Mouse (Mus musculus) T-helper 17 cell (primary cell): ENCODE data around the gene Gpr63.

Source experiments
- in situ Hi-C, 2 experiments: fragments of 300-600 bp; cut with MboI, MseI; formaldehyde crosslinking; loops; 1 replicate in 1 of 2; 2 replicates in 1 of 2; pipeline ENCODE4 v1.15.1; 2025; ENCODE audit warnings: high pct_unique_total_duplicates in 2 of 2

Gene Gpr63

DNA sequence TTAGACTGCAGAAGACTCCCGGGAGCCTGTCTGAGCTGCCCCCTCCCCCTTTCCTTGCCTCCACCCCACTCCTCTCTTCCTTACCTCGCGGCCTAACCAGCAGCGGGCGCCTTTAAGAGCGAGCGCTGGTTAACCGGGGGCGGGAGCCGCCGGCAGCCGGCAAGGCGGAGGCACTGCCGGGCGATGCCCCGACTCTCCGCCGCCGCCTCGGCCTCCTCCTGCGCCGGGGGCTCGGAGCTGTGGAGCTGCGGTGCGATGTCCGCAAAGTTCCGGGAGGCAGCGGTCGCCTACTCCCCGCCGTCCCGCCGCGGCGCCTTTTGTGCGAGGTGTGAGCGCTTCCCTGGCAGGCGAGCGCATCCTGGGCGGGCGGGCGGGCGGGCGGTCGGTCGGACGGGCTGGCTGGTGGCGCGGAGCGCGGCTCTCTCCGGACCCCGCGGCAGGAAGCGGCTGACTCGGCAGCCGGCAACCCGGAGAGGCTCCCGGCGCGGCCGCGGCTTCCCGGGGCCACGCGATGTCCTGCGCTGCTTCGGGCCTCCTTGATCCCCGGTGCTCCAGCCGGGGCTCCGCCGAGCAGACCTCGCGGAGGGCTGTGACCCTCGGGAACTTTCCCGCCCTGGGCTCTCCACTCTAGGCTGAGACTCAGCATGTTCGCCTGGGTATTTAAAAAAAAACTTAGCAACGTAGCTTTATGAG, at the start of gene Gpr63:
TSS of gene Gpr63 (plus strand) at position 109 of the 693 bp plus-strand sequence.
- in situ Hi-C loops: loop anchor here in 1 of 2 experiments (25.0 kb wide), 1 partner anchor 1504 kb away; no protein-coding TSS in a partner anchor

DNA sequence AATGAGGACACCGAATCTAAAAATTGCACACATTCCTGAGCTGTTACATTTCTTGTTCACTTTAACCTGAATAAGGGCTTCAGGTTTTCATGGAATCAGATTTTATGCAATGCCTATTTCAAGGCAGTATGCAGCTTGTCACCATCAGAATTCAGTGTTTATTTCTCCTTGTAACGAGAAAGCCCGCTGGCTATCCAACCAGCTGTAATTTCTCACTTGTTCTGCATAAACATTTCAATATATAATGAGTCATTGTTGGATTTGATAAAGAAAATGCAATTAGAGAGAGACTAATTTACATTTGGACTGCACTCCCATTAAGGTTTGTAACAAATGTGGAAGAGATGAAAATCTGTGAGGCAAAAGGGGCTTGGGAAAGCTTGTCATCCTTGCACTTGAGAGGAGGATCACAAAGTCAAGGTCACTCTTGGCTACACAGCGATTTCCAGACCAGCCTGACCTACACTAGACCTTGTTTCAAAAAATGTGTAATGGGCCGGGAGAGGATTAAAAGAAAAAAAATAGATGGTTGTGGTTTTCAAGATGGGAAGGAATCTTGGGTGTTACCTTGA, 46.1 kb upstream of the Gpr63 start:
- in situ Hi-C loops: loop anchor here in 1 of 2 experiments (25.0 kb wide), 1 partner anchor 367 kb away; the partner anchor contains the start of gene Ufl1

DNA sequence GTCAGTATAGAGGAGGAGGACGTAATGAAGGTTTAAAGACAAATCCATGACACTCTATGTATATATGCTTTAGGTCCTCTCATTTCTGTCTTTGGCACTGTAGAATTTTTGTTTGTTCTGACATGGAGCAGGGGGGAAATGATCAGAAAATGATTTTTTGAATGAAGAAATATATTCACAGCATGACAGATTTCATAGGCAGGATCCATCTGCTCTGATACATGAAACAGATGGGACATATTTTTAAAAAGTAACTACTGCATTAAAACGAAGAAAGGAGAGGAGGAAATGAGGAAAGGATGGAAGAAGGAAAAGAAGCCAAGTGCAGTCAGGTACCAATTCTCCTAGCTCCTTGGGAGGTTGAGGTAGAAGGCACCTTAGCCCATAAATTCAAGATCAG, 41.5 kb upstream of the Gpr63 start:
- in situ Hi-C loops: loop anchor here in 1 of 2 experiments (25.0 kb wide), 1 partner anchor 363 kb away; the partner anchor contains the start of gene Ufl1

DNA sequence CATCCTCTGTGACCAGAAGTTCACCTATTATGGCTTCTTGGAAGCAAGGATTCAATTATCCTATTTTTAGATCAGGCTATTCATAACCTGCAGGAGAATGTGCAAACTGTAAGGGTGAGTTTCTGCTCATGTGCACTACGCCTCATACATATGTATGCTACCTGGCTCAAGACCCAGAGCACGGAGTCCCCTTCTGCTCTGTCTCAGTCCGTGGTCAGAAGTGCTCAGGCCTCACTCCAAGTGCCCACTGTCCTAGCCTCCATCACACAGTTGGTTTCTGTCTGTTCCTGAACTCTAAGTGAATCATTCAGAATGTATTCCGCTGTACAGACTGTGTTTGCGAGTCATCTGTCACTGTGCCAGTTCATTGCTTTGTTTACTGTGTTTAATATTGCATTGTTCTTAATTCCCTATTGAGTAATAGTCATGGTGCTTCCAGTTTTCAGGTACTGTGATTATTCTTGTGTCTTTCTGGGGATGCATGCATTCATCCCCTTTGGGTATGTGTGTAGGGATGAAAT, 37.9 kb upstream of the Gpr63 start:
- in situ Hi-C loops: no loop called here

DNA sequence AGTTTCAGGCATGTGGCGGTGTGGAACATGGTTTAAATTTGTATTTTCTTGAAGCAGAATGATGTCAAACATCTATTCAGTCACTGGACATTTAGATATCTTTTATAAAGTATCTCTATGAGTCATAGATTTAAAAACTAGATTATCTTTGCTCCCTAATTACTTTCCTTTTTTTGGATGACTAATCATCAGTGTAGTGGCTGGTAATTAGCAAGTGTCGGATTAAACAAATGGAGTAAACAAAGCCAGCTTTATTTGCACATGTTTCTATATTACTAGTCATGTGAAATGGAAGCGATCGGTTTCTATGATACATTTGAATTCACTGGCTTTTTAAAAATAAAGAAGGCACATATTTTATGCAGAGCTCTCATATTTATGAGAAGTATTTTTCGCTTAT, 37.3 kb upstream of the Gpr63 start:
- in situ Hi-C loops: no loop called here

DNA sequence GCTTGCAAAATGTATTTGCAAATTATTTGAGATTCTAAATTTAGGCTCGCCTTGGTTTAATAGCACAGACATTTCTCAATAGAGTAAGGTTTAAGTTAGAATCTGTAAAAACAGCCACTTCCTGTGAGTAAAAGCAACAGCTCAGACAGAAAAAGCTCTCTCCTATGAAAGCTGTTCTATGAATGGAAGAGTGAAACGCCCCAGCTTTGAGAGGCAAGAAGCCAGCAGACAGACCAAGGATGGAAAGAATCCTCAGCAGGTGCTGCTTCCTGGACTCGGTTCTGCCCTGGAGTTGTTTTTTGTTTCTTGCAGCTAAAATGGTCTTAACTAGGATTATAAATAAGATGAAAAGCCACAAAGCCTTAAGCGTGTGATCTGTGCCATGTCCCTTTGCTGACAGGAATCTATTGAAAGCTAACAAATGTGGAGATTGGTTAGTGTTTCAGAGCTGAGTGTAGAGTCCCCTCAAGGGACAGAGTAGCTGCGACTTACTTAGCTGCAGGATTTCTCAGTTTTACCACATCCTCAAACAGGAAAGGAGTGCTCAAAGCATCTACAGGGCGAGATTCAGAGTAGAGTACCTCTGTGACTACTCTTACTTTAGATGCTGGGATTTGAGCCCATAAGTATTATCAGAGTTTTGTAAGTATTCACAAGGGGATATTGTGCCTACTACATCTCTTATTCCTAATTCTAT, 23.3 kb upstream of the Gpr63 start:
- in situ Hi-C loops: no loop called here

DNA sequence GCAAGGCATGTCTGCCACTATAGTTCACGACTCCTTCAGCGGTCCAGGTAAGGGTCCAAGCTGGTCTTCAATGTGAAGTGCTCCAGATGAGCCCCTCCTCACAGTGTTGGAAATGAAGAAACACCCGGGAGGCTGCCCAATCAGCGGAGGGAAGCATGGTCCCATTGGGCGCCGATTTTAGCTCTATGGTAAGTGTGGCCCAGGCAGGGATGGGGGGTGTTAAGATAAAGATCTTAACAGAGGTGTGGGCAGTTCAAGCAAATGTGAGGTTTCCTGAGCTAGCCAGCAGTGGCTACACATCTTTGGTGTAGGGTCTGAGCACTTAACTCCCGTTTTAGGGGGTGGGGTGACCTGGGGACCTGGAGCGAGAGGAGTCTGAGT, 299 bp upstream of the Gpr63 start:
- in situ Hi-C loops: loop anchor here in 1 of 2 experiments (25.0 kb wide), 1 partner anchor 1504 kb away; no protein-coding TSS in a partner anchor

DNA sequence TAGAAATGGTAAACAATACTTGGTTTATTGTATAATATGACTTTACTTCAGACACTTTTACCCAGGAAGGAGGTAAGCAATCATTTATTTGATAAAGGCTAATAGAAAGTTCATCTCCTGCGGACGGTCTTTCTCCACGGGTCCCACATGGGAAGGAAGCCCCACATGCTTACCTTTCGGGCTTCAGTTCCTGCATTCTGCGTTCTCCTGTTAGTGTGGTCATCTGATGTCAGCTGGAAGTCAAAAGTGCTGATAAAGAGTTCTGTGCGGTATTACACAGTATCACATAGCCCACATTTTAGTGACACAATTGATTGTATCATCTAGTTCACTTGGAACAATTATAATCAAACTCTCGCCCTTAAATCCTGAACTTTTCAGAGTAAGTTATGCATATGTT, 1.0 kb downstream of the Gpr63 start:
- in situ Hi-C loops: loop anchor here in 1 of 2 experiments (25.0 kb wide), 1 partner anchor 1505 kb away; no protein-coding TSS in a partner anchor

DNA sequence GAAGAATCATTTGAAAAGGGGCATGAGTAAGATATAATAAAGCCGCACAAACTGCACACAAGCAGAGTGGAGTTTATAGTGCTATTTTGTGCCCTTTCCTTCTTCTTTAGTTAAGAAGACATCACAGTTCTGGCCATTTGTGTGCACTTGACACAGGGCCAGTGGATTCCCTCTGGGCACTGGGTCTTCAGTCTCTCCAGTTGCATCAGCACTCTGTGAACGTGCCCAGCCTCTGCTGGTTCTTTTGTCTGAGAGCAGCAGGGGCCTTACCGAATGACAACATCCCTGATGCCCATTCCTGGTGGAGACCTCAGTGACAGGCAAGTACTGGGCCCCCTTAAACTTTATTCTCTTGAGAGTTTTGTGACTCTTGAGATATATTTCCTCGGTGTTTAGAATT, 12.4 kb downstream of the Gpr63 start:
- in situ Hi-C loops: no loop called here

DNA sequence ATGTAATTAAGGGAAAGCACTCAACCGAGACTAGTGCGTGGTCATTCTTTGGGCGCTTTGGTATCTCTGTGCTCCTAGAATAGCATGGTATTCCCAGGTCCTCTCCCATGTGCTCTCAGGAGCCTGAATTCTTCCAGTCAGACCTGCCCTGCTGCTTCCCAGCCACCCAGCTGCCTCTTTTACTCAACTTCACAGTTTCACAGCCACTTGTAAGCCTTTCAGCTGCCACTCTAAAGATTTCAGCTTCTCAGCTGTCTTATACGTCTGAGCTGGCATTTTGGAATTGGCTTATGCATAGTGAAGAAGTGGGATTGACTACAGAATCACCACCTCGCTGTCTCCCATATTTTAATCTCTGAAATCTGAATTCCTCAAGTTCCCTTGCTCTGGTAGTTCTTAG, 19.4 kb downstream of the Gpr63 start:
- in situ Hi-C loops: no loop called here

DNA sequence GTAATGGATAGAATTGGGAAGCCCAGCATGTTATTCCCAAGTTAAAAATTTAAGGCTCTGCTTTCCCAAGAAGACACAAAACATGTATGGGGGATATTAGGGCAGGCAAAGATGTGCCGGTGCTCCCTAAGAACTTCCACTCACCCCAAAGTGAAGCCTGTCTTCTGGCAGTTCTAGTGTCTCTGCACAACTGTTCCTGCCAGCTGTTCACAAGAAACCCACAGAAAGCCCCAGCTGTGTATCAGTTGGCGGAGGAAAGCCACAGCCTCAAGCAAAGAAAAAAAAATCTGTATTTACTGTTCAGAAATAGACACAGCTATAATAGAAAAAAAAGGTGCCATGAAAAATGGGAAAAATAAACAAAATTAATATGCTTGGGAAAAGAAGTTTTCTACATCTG, 25.3 kb downstream of the Gpr63 start:
- in situ Hi-C loops: no loop called here

DNA sequence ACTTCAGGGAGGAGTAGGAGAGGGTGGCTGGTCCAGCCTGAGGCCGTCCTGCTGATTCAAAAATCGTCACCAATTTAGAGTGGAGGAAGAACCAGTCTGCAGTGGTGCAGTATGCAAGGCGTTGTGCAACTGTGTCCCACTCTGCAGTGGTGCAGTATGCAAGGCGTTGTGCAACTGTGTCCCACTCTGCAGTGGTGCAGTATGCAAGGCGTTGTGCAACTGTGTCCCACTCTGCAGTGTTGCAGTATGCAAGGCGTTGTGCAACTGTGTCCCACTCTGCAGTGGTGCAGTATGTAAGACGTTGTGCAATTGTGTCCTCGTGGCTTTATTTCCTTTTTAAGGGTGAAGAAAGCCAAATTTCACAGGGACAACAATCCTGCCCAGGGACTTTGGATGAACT, 43.1 kb downstream of the Gpr63 start:
- in situ Hi-C loops: loop anchor here in 1 of 2 experiments (10.0 kb wide), 1 partner anchor 295 kb away; no protein-coding TSS in a partner anchor

DNA sequence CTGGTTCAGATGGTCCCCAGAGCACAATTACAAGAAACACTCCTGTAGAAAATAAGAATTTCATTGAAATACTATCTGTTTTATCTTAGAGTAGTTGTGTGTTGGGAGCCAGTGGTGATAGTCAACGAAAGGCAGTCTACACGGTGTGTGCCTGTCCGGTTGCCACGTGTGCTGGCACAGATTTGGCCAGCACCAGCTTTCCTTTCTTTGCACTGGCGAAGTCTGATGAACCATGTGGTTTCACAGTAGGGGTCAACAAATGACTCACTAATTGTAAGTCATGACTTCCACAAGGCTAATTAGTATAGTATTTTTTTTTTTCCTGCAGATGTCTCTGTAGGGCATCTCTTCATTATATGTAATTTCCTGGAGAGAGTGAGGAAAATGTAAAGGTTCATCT, 45.6 kb downstream of the Gpr63 start:
- in situ Hi-C loops: no loop called here

DNA sequence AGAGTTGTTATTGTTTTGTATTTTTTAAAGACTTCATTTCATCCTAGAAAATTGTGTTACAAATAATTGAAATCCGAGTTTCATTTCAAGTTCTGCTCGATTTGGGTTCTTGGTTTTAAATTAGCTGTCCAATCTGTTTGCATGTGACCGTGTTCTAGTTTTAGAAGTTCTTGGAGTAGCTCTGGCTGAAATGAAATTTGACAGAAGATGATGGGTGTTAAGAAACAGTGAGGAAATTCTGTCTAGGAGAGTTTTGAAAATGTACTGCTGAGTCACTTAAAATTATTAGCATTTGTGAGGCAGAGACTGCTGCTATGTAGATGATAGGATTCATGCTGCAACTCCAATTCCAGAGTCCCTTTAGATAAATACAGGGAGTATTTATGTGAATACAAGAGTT, 46.5 kb downstream of the Gpr63 start:
- in situ Hi-C loops: no loop called here

DNA sequence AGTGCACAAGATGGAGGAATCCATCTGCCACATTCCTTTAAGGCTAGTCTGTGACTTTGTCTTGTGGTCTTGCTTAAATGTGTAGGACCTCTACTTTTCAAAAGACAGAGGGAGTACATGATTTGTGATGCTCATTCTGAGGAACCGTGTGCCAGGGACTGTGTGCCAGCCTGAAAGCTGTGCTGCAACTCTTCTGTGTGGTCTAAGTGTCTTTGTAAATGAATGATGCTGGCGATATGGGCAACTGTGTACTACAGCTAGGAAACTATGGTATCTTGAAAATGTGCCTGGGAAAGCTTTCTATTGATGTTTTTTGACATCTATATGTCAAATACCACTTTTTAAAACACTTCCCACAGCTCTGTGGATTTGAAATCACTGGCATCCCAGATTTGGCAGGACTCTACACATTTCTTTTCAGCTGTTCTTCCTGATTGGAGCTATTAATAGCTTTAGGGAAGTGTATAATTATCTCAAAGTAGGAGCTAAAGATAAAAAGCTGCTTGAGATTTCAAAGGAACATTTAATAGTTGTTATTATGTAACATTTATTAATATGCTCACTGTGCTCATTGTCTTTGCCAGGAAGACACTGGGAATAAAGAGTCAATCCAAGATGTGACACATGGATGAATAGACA, 48.9 kb downstream of the Gpr63 start:
- in situ Hi-C loops: no loop called here

DNA sequence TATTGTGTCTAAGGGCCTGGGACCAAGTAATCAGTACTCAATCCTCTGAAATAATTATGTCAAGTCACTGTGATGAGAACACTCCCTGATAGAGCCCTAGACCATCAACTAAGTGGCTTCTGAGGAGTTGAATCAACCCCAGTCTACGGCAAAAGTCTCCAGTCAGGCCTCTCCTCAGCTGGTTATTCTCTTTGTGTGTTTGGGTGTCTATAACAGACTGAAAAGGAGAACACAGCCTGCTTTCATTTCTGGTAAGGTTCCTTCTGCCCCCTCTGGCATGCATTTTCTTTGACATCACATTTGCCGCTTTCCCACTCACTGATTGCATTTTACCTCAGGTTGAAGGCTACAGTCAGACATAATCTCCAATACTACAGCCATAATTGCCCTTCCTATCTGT, 62.0 kb downstream of the Gpr63 start:
- in situ Hi-C loops: loop anchor here in 1 of 2 experiments (10.0 kb wide), 1 partner anchor 587 kb away; no protein-coding TSS in a partner anchor

DNA sequence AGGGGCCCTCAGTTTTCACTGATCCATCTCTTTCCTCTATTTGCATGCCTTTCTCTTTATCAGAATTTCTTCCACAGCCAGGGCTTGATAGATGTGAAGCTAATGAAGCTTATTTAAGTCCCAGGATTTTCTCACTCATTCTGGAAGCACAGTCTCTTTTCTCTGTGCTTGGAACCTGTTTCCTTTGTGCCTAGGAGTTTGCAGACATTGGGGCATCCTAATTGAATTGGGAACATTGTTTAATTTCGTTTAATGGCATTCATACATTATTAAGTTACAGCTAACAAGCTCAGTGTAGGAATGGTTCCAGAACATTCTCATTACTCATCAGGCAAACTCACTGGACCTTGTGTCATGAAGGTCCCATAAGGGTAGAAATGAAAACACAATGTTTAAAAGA, 62.5 kb downstream of the Gpr63 start:
- in situ Hi-C loops: loop anchor here in 1 of 2 experiments (10.0 kb wide), 1 partner anchor 586 kb away; no protein-coding TSS in a partner anchor

DNA sequence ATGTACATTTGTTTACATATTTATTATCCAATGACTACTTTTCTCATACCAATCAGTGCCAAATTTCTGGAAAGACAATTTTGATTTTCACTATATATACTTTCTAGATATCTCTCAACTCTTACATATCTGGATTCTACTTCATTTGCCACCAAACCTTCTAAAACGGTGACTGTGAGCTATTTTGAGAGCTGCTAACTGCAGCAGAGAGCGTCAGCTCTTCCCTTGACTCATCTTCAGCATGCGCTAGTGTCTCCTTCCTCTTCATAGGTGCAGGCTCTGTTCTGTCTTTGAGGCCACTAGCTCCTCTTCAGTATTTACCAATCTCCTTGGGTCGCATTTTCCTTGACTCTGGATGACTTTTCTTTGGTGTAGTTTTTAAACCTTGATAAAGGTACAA, 63.7 kb downstream of the Gpr63 start:
- in situ Hi-C loops: loop anchor here in 1 of 2 experiments (10.0 kb wide), 2 partner anchors 585 to 1515 kb away; no protein-coding TSS in a partner anchor

DNA sequence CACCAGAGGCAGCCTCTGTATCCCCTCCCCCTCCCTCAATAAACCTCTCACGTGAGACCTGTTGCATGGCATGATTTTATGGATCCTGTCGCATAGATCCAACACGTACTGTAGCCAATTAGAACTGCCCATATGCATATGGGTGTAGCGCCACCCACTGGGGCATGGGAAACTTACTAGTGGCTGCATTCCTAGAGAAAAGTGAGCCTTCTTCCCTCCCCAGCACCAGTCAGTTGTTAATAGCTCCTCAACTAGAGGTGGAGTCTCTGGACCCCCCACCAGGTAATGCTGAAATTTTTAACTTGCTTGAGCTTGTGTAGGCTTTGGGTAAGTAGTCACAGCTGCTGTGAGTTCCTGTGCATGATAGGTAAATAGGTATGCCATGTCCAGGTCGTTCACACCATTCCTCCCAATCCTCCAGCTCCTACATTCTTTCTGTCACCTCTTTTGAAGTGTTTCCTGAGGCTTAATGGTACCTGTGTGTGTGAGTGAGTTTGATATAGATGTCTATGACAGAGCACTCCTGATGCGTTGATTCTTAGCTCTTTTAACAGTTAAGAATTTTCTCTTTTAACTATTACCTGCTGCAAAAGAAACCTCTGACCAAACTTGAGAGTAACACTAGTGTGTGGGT, 69.1 kb downstream of the Gpr63 start:
- in situ Hi-C loops: loop anchor here in 1 of 2 experiments (10.0 kb wide), 1 partner anchor 1510 kb away; no protein-coding TSS in a partner anchor

DNA sequence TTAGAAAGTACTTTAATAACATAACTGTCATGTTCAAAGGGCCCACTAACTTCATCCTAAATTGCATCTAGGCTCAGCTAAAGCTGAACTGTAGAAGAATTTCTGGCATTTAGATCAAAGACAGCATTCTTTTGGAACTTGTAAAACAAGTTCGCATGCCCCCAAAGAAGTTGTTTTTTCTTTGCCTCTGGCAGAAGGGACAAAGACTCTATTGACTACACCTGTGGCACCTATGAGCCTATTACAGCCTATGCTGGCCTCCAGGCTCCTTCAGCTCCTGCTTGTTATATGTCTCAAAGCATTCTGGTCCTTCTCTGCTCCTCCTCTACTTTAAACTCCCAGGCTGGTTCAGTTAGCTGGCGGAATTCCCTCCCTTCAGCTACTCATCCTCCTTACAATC, 69.6 kb downstream of the Gpr63 start:
- in situ Hi-C loops: loop anchor here in 1 of 2 experiments (10.0 kb wide), 1 partner anchor 1509 kb away; no protein-coding TSS in a partner anchor

DNA sequence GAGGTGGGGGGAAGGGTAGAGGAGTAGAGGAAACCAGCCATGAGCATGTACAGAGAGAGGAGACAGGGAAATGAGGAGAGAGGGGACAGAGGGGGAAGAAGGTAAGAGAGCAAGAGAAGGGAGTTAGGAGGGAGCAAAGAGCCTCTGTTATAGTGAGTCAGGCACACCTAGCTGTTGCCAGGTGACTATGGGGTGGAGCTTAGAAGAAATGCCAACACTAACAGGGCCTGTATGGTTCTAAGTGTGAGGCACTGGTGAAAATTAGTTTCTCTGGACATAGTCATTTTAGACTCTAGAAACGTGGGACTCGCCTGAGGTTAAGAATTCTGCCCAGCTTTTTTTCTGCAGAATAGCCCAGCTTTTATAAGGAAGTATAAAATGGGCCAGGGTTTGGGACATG, 71.1 kb downstream of the Gpr63 start:
- in situ Hi-C loops: loop anchor here in 1 of 2 experiments (10.0 kb wide), 1 partner anchor 1508 kb away; no protein-coding TSS in a partner anchor
